Mouse (Mus musculus): Measurements from ENCODE around the gene Cfap43. TPM values are rescaled to one million over a fixed set of nuclear protein-coding genes. Genes with fewer than 3 reads are reported as not detected.

Gene Cfap43
- total RNA-seq, 1 experiment = 1.5 TPM

DNA sequence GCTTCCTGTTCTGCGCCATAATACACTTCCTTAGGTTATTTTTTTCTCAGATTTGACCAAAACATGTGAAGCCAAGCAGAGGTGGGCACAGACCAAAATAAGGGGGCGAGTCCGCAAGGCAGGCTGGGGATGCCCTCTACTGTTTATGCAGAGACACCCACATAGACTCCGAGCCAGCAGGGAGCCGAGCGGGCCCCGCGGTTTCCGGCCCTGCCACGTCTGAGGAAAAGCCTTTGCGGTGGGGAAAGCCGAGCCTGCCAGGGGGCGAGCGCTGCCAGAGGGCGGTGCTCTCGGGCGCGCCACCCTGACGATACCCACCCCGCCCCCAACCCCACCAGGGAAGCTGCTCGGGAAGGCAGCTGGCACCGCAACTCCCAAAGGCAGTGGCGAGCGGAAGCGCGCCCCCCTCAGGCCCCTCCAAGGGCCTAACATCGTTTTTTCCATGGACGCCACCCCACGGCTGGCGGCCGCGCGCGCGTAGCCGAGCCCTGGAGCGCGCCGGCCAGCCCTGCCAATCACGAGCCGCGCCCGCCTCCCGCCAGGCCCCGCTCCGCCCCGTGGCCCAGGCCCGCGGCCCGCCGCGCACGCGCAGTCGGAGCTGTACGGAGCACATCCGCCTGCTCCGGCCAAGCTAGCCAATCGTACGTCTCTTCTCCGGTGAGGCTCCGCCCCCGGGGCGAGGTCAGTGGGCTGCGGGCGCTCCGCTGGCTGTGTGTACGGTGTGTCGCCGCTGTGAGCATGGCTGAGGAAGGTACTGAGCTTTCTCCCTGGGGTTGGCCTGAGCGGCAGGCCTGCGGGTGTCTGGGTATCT is 187.8 kb downstream of the Cfap43 start, which contains the start of gene Sfr1:
Gene Sfr1 (plus strand): TSS at position 612 of the 811 bp plus-strand sequence.
- H3K4me1 ChIP-seq (ENCODE audit: control insufficient read depth in 2 of 2, insufficient read depth in 2 of 2, low read length in 2 of 2, poor library complexity in 1 of 2) = no peaks in the 10 kb centered on the region
- in situ Hi-C loops (cut with MboI; ENCODE audit: low sequenced_read_pairs in 2 of 2, unreplicated experiment in 2 of 2) = no loop called here
- TF ChIP-seq ZNF384 (IDR thresholded peaks at IDR 0.05; ENCODE audit: low read depth, low read length) (no peak), CHD2 (IDR thresholded peaks at IDR 0.05; ENCODE audit: low read depth, low read length) (no peak), ZC3H11A (IDR thresholded peaks at IDR 0.05; ENCODE audit: borderline replicate concordance, low read depth, low read length) (no peak), MAFK (IDR thresholded peaks at IDR 0.05; ENCODE audit: insufficient read depth, low read depth, low read length) (no peak), HCFC1 (IDR thresholded peaks at IDR 0.05; ENCODE audit: borderline replicate concordance, insufficient read depth, low read length) (no peak)
- H3K27ac ChIP-seq (ENCODE audit: insufficient read depth, low read depth, low read length, poor library complexity, severe bottlenecking) = peak within 1 kb of the TSS; percentile 87
- no peaks in the 10 kb centered on the region for H3K9me3 ChIP-seq (ENCODE audit: control insufficient read depth, insufficient read depth, low read depth, low read length)
- peak within 1 kb of the TSS; percentile 96 to 99 for H3K4me3 ChIP-seq (ENCODE audit: insufficient read depth in 1 of 2, low read depth in 1 of 2, low read length in 2 of 2, poor library complexity in 1 of 2, severe bottlenecking in 1 of 2)
- H3K9ac ChIP-seq (ENCODE audit: insufficient read depth, low read depth, low read length, poor library complexity, severe bottlenecking) = peak within 1 kb of the TSS; percentile 96
- DNase-seq (ENCODE audit: low read depth, low spot score) = peak; percentile 88
- H3K36me3 ChIP-seq (ENCODE audit: control insufficient read depth, insufficient read depth, low read length, poor library complexity, severe bottlenecking) = peaks cover 17% of the 10 kb centered on the region

DNA sequence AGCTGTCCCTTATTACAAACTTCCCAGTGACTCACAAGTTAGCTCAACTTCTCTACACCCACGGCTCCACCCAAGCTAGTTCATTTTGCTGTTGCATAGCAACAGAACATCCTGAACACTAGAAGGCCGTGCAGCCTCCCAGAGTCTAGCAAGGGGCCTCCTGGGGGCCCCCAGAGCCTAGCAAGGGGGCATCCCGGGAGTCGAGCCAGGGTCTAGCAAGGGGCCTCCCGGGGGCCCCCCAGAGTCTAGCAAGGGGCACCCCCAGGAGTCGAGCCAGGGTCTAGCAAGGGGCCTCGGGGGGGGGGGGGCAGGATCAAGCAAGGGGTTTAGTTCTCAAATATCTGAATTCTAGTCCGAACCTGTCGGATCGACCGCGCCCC is 188.4 kb downstream of the Cfap43 start:
- peak overlapping the region; percentile 51; the same call in 1 of the 2 replicates for H3K27ac ChIP-seq (ENCODE audit: insufficient read depth, low read depth, low read length, poor library complexity, severe bottlenecking)
- peak; percentile 43 for DNase-seq (ENCODE audit: low read depth, low spot score)
- H3K4me1 ChIP-seq (ENCODE audit: control insufficient read depth in 2 of 2, insufficient read depth in 2 of 2, low read length in 2 of 2, poor library complexity in 1 of 2) = no peaks in the 10 kb centered on the region
- H3K9ac ChIP-seq (ENCODE audit: insufficient read depth, low read depth, low read length, poor library complexity, severe bottlenecking) = peak overlapping the region; percentile 84
- peak overlapping the region; percentile 77 to 99 for H3K4me3 ChIP-seq (ENCODE audit: insufficient read depth in 1 of 2, low read depth in 1 of 2, low read length in 2 of 2, poor library complexity in 1 of 2, severe bottlenecking in 1 of 2)
- H3K9me3 ChIP-seq (ENCODE audit: control insufficient read depth, insufficient read depth, low read depth, low read length) = no peaks in the 10 kb centered on the region
- H3K36me3 ChIP-seq (ENCODE audit: control insufficient read depth, insufficient read depth, low read length, poor library complexity, severe bottlenecking) = peaks cover 14% of the 10 kb centered on the region
- TF ChIP-seq HCFC1 (IDR thresholded peaks at IDR 0.05; ENCODE audit: borderline replicate concordance, insufficient read depth, low read length) (no peak), ZNF384 (IDR thresholded peaks at IDR 0.05; ENCODE audit: low read depth, low read length) (no peak), CHD2 (IDR thresholded peaks at IDR 0.05; ENCODE audit: low read depth, low read length) (no peak), MAFK (IDR thresholded peaks at IDR 0.05; ENCODE audit: insufficient read depth, low read depth, low read length) (no peak), ZC3H11A (IDR thresholded peaks at IDR 0.05; ENCODE audit: borderline replicate concordance, low read depth, low read length) (no peak)
- in situ Hi-C loops (cut with MboI; ENCODE audit: low sequenced_read_pairs in 2 of 2, unreplicated experiment in 2 of 2) = no loop called here

DNA sequence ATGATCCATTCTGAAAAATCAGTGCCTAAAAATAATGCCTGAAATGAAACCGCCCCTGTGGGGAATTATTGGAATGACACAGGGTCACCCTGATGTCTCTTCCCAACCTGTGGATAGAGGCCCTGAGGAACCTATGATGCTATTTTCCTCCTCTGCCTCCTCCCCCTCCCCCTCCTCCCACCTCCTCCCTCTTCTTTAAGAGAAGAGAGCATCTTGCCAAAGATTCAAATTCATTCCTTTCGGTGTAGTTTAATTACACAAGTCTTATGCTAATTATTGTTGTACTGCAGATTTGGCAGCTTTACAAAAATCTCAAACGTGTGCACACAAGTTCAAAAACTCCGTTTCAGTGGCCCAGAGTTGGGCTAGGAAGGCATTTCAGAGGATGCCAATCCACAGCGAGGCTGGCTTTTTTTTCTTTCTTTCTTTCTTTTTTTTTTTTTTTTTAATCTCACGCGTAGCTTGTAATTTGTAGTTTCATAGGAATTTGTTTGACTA is 193.4 kb downstream of the Cfap43 start:
- DNase-seq (ENCODE audit: low read depth, low spot score) = no peak
- Histone ChIP-seq H3K4me1 (ENCODE audit: control insufficient read depth in 2 of 2, insufficient read depth in 2 of 2, low read length in 2 of 2, poor library complexity in 1 of 2) (no peaks in the 10 kb centered on the region), H3K9ac (ENCODE audit: insufficient read depth, low read depth, low read length, poor library complexity, severe bottlenecking) (no peak overlapping the region), H3K4me3 (ENCODE audit: insufficient read depth in 1 of 2, low read depth in 1 of 2, low read length in 2 of 2, poor library complexity in 1 of 2, severe bottlenecking in 1 of 2) (no peak overlapping the region), H3K27ac (ENCODE audit: insufficient read depth, low read depth, low read length, poor library complexity, severe bottlenecking) (no peak overlapping the region), H3K9me3 (ENCODE audit: control insufficient read depth, insufficient read depth, low read depth, low read length) (no peaks in the 10 kb centered on the region), H3K36me3 (ENCODE audit: control insufficient read depth, insufficient read depth, low read length, poor library complexity, severe bottlenecking) (no peaks in the 10 kb centered on the region)
- in situ Hi-C loops (cut with MboI; ENCODE audit: low sequenced_read_pairs in 2 of 2, unreplicated experiment in 2 of 2) = no loop called here
- no peak for TF ChIP-seq ZNF384 (IDR thresholded peaks at IDR 0.05; ENCODE audit: low read depth, low read length)
- no peak for TF ChIP-seq CHD2 (IDR thresholded peaks at IDR 0.05; ENCODE audit: low read depth, low read length)
- TF ChIP-seq ZC3H11A (IDR thresholded peaks at IDR 0.05; ENCODE audit: borderline replicate concordance, low read depth, low read length) = no peak
- TF ChIP-seq MAFK (IDR thresholded peaks at IDR 0.05; ENCODE audit: insufficient read depth, low read depth, low read length) = no peak
- no peak for TF ChIP-seq HCFC1 (IDR thresholded peaks at IDR 0.05; ENCODE audit: borderline replicate concordance, insufficient read depth, low read length)

DNA sequence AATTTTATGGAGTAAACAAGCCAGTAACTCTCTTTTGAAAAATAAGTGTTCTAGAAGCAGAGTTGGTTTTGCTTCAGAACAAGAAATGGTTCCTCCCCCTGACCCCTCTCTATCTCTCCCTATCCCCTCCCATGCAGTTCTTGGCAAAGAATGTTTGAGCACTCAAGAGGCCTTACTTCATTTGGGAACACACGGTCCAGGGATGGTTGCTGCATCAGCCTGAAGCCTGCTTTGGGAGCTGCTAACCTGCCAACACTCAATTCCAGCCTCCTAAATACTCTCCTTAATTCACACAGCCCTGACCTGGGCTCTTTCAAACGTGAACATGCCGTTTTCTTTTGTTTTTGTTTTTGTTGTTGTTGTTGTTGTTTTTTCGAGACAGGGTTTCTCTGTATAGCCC is 194.2 kb downstream of the Cfap43 start:
- no peak for TF ChIP-seq CHD2 (IDR thresholded peaks at IDR 0.05; ENCODE audit: low read depth, low read length)
- TF ChIP-seq HCFC1 (IDR thresholded peaks at IDR 0.05; ENCODE audit: borderline replicate concordance, insufficient read depth, low read length) = no peak
- TF ChIP-seq ZC3H11A (IDR thresholded peaks at IDR 0.05; ENCODE audit: borderline replicate concordance, low read depth, low read length) = no peak
- TF ChIP-seq ZNF384 (IDR thresholded peaks at IDR 0.05; ENCODE audit: low read depth, low read length) = no peak
- TF ChIP-seq MAFK (IDR thresholded peaks at IDR 0.05; ENCODE audit: insufficient read depth, low read depth, low read length) = no peak
- Histone ChIP-seq H3K36me3 (ENCODE audit: control insufficient read depth, insufficient read depth, low read length, poor library complexity, severe bottlenecking) (no peaks in the 10 kb centered on the region), H3K9me3 (ENCODE audit: control insufficient read depth, insufficient read depth, low read depth, low read length) (no peaks in the 10 kb centered on the region), H3K4me3 (ENCODE audit: insufficient read depth in 1 of 2, low read depth in 1 of 2, low read length in 2 of 2, poor library complexity in 1 of 2, severe bottlenecking in 1 of 2) (no peak overlapping the region), H3K27ac (ENCODE audit: insufficient read depth, low read depth, low read length, poor library complexity, severe bottlenecking) (no peak overlapping the region), H3K9ac (ENCODE audit: insufficient read depth, low read depth, low read length, poor library complexity, severe bottlenecking) (no peak overlapping the region), H3K4me1 (ENCODE audit: control insufficient read depth in 2 of 2, insufficient read depth in 2 of 2, low read length in 2 of 2, poor library complexity in 1 of 2) (no peaks in the 10 kb centered on the region)
- in situ Hi-C loops (cut with MboI; ENCODE audit: low sequenced_read_pairs in 2 of 2, unreplicated experiment in 2 of 2) = no loop called here
- no peak for DNase-seq (ENCODE audit: low read depth, low spot score)

Data from ES-E14 (cell line).